Mouse (Mus musculus) bone marrow, adult 2 months (tissue): ENCODE data around the gene Itpr1. TPM values are rescaled to one million over a fixed set of nuclear protein-coding genes. Genes with fewer than 3 reads are reported as not detected.
A peak's percentile ranks its signal among the peaks of the same experiment; 100 is the strongest.

Experiments
- H3K27ac ChIP-seq: fragments of 200-500 bp; 2 replicates; pipeline ENCODE4 v1.5.1; 2012; ENCODE audit warnings: low read depth, mild to moderate bottlenecking, control low read depth, inconsistent platforms, low read length; ENCODE audit not compliant: control insufficient read depth, poor library complexity, insufficient read depth
- H3K4me1 ChIP-seq: fragments of 200-500 bp; 2 replicates; pipeline ENCODE4 v1.6.1; 2011; ENCODE audit warnings: low read length; ENCODE audit not compliant: control insufficient read depth, insufficient read depth
- H3K4me3 ChIP-seq: fragments of 200-500 bp; replicated peaks from 2 replicates; pipeline ENCODE3; 2011; ENCODE audit warnings: mild to moderate bottlenecking, low read depth, low read length, control low read depth; ENCODE audit not compliant: control insufficient read depth
- CTCF ChIP-seq: fragments of 200-500 bp; IDR thresholded peaks from 2 replicates; pipeline ENCODE4 v1.5.1; 2011; ENCODE audit warnings: low read length, control low read depth; ENCODE audit not compliant: control insufficient read depth, insufficient read depth
- POLR2A ChIP-seq: fragments of 200-500 bp; IDR thresholded peaks from 2 replicates; pipeline ENCODE4 v1.6.1; 2011; ENCODE audit warnings: low read depth, mild to moderate bottlenecking, control low read depth, low read length, borderline replicate concordance; ENCODE audit not compliant: control insufficient read depth
- WGBS: fragments of 180-500 bp; shearing (Covaris S2); methylation state at CpG from one replicate; pipeline ENCODE4 v1.1.7; 2018; 5-methylcytosine and 5-hydroxymethylcytosine counted together
- polyA plus RNA-seq: library from polyadenylated mRNA; stranded (reverse); fragments of >200 nt; gene quantifications from 2 replicates; pipeline ENCODE4 v1.2.4, GENCODE M21; 2011; ENCODE audit warnings: low replicate concordance; ENCODE audit not compliant: missing spikeins, insufficient read depth, insufficient read length

The Itpr1 gene
- polyA plus RNA-seq, 1 experiment = 32.8 TPM

- no peak for TF ChIP-seq POLR2A
- TF ChIP-seq CTCF = no peak
- Histone ChIP-seq H3K4me3 (no peak overlapping the region), H3K4me1 (no peaks in the 10 kb centered on the region), H3K27ac (no peak overlapping the region)
- 87% methylated on average over 8 of the region's 8 CpGs for WGBS
Observed at GRCm38 (mm10) chr6:108351998-108352397, 139.1 kb downstream of the Itpr1 start.

- TF ChIP-seq CTCF (peak; percentile 26; the same call in 1 of the 2 replicates), POLR2A (no peak)
- 77% methylated on average over 4 of the region's 4 CpGs for WGBS
- Histone ChIP-seq H3K27ac (no peak overlapping the region), H3K4me3 (no peak overlapping the region), H3K4me1 (peaks cover 1% of the 10 kb centered on the region; the same call in 1 of the 2 replicates)
Observed at GRCm38 (mm10) chr6:108367412-108367811, 154.5 kb downstream of the Itpr1 start.

- TF ChIP-seq POLR2A (no peak), CTCF (no peak)
- Histone ChIP-seq H3K4me1 (peaks cover 1% of the 10 kb centered on the region; the same call in 1 of the 2 replicates), H3K27ac (no peak overlapping the region), H3K4me3 (no peak overlapping the region)
- 90% methylated on average over 11 of the region's 11 CpGs for WGBS
Observed at GRCm38 (mm10) chr6:108369031-108369430, 156.1 kb downstream of the Itpr1 start.

- H3K4me1 ChIP-seq = peaks cover 1% of the 10 kb centered on the region; the same call in 1 of the 2 replicates
- 72% methylated on average over 7 of the region's 7 CpGs for WGBS
- no peak overlapping the region for H3K4me3 ChIP-seq
- TF ChIP-seq CTCF = no peak
- TF ChIP-seq POLR2A = no peak
- H3K27ac ChIP-seq = no peak overlapping the region
Observed at GRCm38 (mm10) chr6:108371347-108371893, 158.5 kb downstream of the Itpr1 start.

GRCm38 (mm10) chr6:108374019-108374418 lies 161.1 kb downstream of the Itpr1 start:
- no peak overlapping the region for H3K27ac ChIP-seq
- 79% methylated on average over 7 of the region's 7 CpGs for WGBS
- TF ChIP-seq CTCF (no peak), POLR2A (no peak)
- H3K4me1 ChIP-seq = peaks cover 1% of the 10 kb centered on the region; the same call in 1 of the 2 replicates
- H3K4me3 ChIP-seq = no peak overlapping the region

GRCm38 (mm10) chr6:108379041-108379440 lies 166.1 kb downstream of the Itpr1 start:
- Histone ChIP-seq H3K27ac (no peak overlapping the region), H3K4me1 (no peaks in the 10 kb centered on the region), H3K4me3 (no peak overlapping the region)
- TF ChIP-seq CTCF (no peak), POLR2A (no peak)
- WGBS = 71% methylated on average over 3 of the region's 3 CpGs

- no peak for TF ChIP-seq CTCF
- no peak for TF ChIP-seq POLR2A
- 81% methylated on average over 2 of the region's 2 CpGs for WGBS
- no peaks in the 10 kb centered on the region for H3K4me1 ChIP-seq
- H3K27ac ChIP-seq = no peak overlapping the region
- H3K4me3 ChIP-seq = no peak overlapping the region
Observed at GRCm38 (mm10) chr6:108380209-108380608, 167.3 kb downstream of the Itpr1 start.

GRCm38 (mm10) chr6:108390624-108391324 lies 177.9 kb downstream of the Itpr1 start:
- no peak for TF ChIP-seq CTCF
- no peak for TF ChIP-seq POLR2A
- H3K4me1 ChIP-seq = no peaks in the 10 kb centered on the region
- WGBS = 88% methylated on average over 6 of the region's 6 CpGs

GRCm38 (mm10) chr6:108393131-108393530 lies 180.2 kb downstream of the Itpr1 start:
- Histone ChIP-seq H3K27ac (no peak overlapping the region), H3K4me1 (no peaks in the 10 kb centered on the region), H3K4me3 (no peak overlapping the region)
- WGBS = 83% methylated on average over 8 of the region's 8 CpGs
- TF ChIP-seq CTCF (no peak), POLR2A (no peak)

More at GRCm38 (mm10) chr6:108390624-108391324, 177.9 kb downstream of the Itpr1 start:
- Histone ChIP-seq H3K27ac (no peak overlapping the region), H3K4me3 (no peak overlapping the region)
